Comparison of ENCODE assay signal across 22 mouse cellular contexts in the genomic region with DNA sequence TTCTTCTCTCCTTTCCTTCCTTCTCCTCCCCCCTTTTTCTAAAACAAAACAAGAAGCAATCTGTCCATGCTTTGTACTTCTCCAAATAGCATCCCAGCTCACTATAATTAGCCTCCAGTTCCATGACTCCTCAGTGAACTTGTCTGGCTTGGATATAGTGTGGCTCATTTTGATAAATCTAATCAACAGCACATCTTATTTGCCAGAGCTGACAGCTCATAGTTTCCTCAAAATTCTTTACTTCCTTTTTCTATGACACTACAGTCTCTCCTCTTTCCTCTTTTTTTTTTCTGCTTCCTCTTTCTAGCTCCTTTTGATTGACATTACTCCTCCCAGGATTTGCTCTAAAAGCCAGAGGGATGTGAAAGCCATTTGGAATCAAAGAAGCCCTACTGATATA. TPM values are rescaled to one million over a fixed set of nuclear protein-coding genes. Genes with fewer than 3 reads are reported as not detected.
DNase-seq lines count a peak whose midpoint lies in the region; ATAC-seq and TF ChIP-seq lines count a peak whose summit lies in the region.
"Had no signal": no experiment of that assay in that cellular context is flagged by ENCODE, and none has a peak within 500 bp of the region (broad histone marks: within the 10 kb centered on the region; RNA-seq: fewer than 3 reads in every experiment).

No protein-coding gene starts in this region.

- TF ChIP-seq CTCF in liver, postnatal 0 days (IDR thresholded peaks at IDR 0.05; ENCODE audit: low read depth), result no peak
- no peak for TF ChIP-seq CTCF in bone marrow macrophage, adult 2 months (IDR thresholded peaks at IDR 0.05; ENCODE audit: low read depth, low read length)
- TF ChIP-seq CTCF in forebrain, postnatal 0 days (IDR thresholded peaks at IDR 0.05; ENCODE audit: low read depth), result no peak

- no peak overlapping the region for H3K4me3 ChIP-seq in liver, postnatal 0 days (ENCODE audit: low read depth, low read length)
- H3K4me3 ChIP-seq in bone marrow macrophage, adult 2 months (ENCODE audit: insufficient read depth, low read length), result no peak overlapping the region
- H3K4me3 ChIP-seq in forebrain, postnatal 0 days (ENCODE audit: low read depth, low read length), result no peak overlapping the region
- H3K4me3 ChIP-seq: embryonic facial prominence, embryonic 12.5 days; erythroblast, embryonic 14.5 days; hindbrain, embryonic 15.5 days; limb, embryonic 12.5 days; liver, embryonic 15.5 days; myocyte had no signal

- no peaks in the 10 kb centered on the region for H3K9me3 ChIP-seq in liver, postnatal 0 days (ENCODE audit: low read length)
- no peaks in the 10 kb centered on the region for H3K9me3 ChIP-seq in forebrain, postnatal 0 days (ENCODE audit: low read length)
- H3K9me3 ChIP-seq: embryonic facial prominence, embryonic 12.5 days; hindbrain, embryonic 15.5 days; limb, embryonic 12.5 days; liver, embryonic 15.5 days had no signal

- no peaks in the 10 kb centered on the region for H3K36me3 ChIP-seq in liver, postnatal 0 days (replicated peaks; ENCODE audit: insufficient read depth, low read length)
- no peaks in the 10 kb centered on the region for H3K36me3 ChIP-seq in forebrain, postnatal 0 days (ENCODE audit: insufficient read depth)
- H3K36me3 ChIP-seq: embryonic facial prominence, embryonic 12.5 days; hindbrain, embryonic 15.5 days; limb, embryonic 12.5 days; liver, embryonic 15.5 days had no signal

- H3K27ac ChIP-seq in liver, postnatal 0 days (ENCODE audit: low read depth), result 0 out of 2 replicates have a peak overlapping the region, but pooled peaks have one; percentile 1
- peak overlapping the region; percentile 94 for H3K27ac ChIP-seq in bone marrow macrophage, adult 2 months (ENCODE audit: insufficient read depth, low read depth, low read length)
- H3K27ac ChIP-seq in forebrain, postnatal 0 days (ENCODE audit: low read depth, low read length), result no peak overlapping the region
- H3K27ac ChIP-seq: embryonic facial prominence, embryonic 12.5 days; hindbrain, embryonic 15.5 days; limb, embryonic 12.5 days; liver, embryonic 15.5 days; stomach, postnatal 0 days had no signal

- no peaks in the 10 kb centered on the region for H3K27me3 ChIP-seq in liver, postnatal 0 days (ENCODE audit: insufficient read depth, low read length)
- no peaks in the 10 kb centered on the region for H3K27me3 ChIP-seq in forebrain, postnatal 0 days (ENCODE audit: insufficient read depth, low read length)
- H3K27me3 ChIP-seq: embryonic facial prominence, embryonic 12.5 days; hindbrain, embryonic 15.5 days; limb, embryonic 12.5 days; liver, embryonic 15.5 days had no signal

- no peak for TF ChIP-seq EP300 in liver, postnatal 0 days (IDR thresholded peaks at IDR 0.05; ENCODE audit: low read depth)

- no peak overlapping the region for H3K9ac ChIP-seq in liver, postnatal 0 days (replicated peaks)
- H3K9ac ChIP-seq in forebrain, postnatal 0 days, result no peak overlapping the region
- H3K9ac ChIP-seq: embryonic facial prominence, embryonic 12.5 days; hindbrain, embryonic 15.5 days; limb, embryonic 12.5 days; liver, embryonic 15.5 days had no signal

- no peak overlapping the region for H3K4me2 ChIP-seq in liver, postnatal 0 days (ENCODE audit: low read depth, low read length)
- H3K4me2 ChIP-seq in forebrain, postnatal 0 days (ENCODE audit: low read depth), result no peak overlapping the region
- H3K4me2 ChIP-seq: embryonic facial prominence, embryonic 12.5 days; hindbrain, embryonic 15.5 days; limb, embryonic 12.5 days; liver, embryonic 15.5 days had no signal

- TF ChIP-seq POLR2A in bone marrow macrophage, adult 2 months (IDR thresholded peaks at IDR 0.05; ENCODE audit: borderline replicate concordance, low read depth, low read length), result no peak

- DNase-seq in liver, postnatal 0 days, result no peak
- DNase-seq in liver, result no peak
- DNase-seq in forebrain, postnatal 0 days, result no peak
- no peak for DNase-seq in lung, postnatal 36 days
- no peak for DNase-seq in spleen, postnatal 4 days (ENCODE audit: low spot score in 2 of 2)
- DNase-seq: adrenal gland, postnatal 25 days; cerebellum, adult 9-10 months; heart, postnatal 4 days; lung, postnatal 4 days; midbrain, embryonic 14.5 days; right cerebral cortex, postnatal 25 days had no signal

- peaks cover 14% of the 10 kb centered on the region; the same call in 1 of the 2 replicates for H3K4me1 ChIP-seq in liver, postnatal 0 days (ENCODE audit: insufficient read depth)
- peaks cover 38% of the 10 kb centered on the region for H3K4me1 ChIP-seq in bone marrow macrophage, adult 2 months (ENCODE audit: control insufficient read depth, insufficient read depth, low read length)
- H3K4me1 ChIP-seq in forebrain, postnatal 0 days (ENCODE audit: insufficient read depth), result no peaks in the 10 kb centered on the region
- H3K4me1 ChIP-seq: embryonic facial prominence, embryonic 12.5 days; hindbrain, embryonic 15.5 days; limb, embryonic 12.5 days had no signal

- ATAC-seq in liver, postnatal 0 days, result no peak
- ATAC-seq in megakaryocyte, adult 5-6 weeks (ENCODE audit: poor library complexity, severe bottlenecking), result peak; percentile 58
- no peak for ATAC-seq in forebrain, postnatal 0 days
- ATAC-seq: forebrain, embryonic 14.5 days; intestine, embryonic 16.5 days had no signal

RNA-seq across cellular contexts. Expression of gene Vps54, which starts 14.1 kb away (rescaled TPM):
- polyA plus RNA-seq in liver, postnatal 0 days (2015; fragmentation: Nextera tagmentation; extraction: Ambion mirVana), result 4.3 and 4.9 TPM in 2 replicates
- polyA plus RNA-seq in bone marrow macrophage, adult 2 months (2012; ENCODE audit: insufficient read depth, insufficient read length, missing spikeins), result 32.8 and 33.2 TPM in 2 replicates
- 56.5 and 56.7 TPM in 2 replicates for total RNA-seq in megakaryocyte, adult 5-6 weeks (2015)
- total RNA-seq in megakaryocyte, adult 5-6 weeks (2017), result 85.7 and 87.9 TPM in 2 replicates
- total RNA-seq in forebrain, postnatal 0 days (2014; rRNA removed), result 36.4 and 40.2 TPM in 2 replicates
- polyA plus RNA-seq in forebrain, postnatal 0 days (2015; fragmentation: Nextera tagmentation; extraction: Ambion mirVana), result 4.4 and 5.6 TPM in 2 replicates
